Mouse (Mus musculus) pancreas, adult 10 weeks (tissue): Measurements from ENCODE around the gene Tmc6. TPM values are rescaled to one million over a fixed set of nuclear protein-coding genes. Genes with fewer than 3 reads are reported as not detected.

Experiments
- polyA plus RNA-seq: library from polyadenylated mRNA; stranded (reverse); fragments of 350-450 nt; fragmentation: Illumina TruSeq; extraction: RNeasy Lipid Tissue Mini Kit (QIAGEN cat#74804); gene quantifications from one replicate; pipeline ENCODE4 v1.2.3, GENCODE M21; 2015; ENCODE audit warnings: low read depth, low replicate concordance; ENCODE audit not compliant: insufficient read depth

The Tmc6 gene
- polyA plus RNA-seq: 24.3 TPM

GRCm38 (mm10) chr11:117781993-117782704 lies at the start of gene Tmc6, which contains the start of gene Tmc8:
Tmc6 (minus strand) TSS chr11:117782198.
Tmc8 (plus strand) TSS chr11:117782076.

GRCm38 (mm10) chr11:117825333-117826101 lies 43.5 kb upstream of the Tmc6 start, which contains the start of the genes Afmid and Tk1:
Afmid (plus strand) TSS chr11:117825924.
Tk1 (minus strand) TSS chr11:117826092.

GRCm38 (mm10) chr11:117809407-117810311 lies 27.7 kb upstream of the Tmc6 start, which contains the start of the genes Gm20708 and Syngr2:
Gm20708 (plus strand) TSS chr11:117809668.
Syngr2 (plus strand) TSS chr11:117809668.

GRCm38 (mm10) chr11:117797511-117798159 lies 15.6 kb upstream of the Tmc6 start, which contains the start of gene 6030468B19Rik:
6030468B19Rik (plus strand) TSS chr11:117797660.

Other genes with a start within 250 kb of the Tmc6 start
- gene Tnrc6c, start 127.9 kb downstream of the Tmc6 start, polyA plus RNA-seq: 6.8 TPM
- gene Tmc8, start 122 bp downstream of the Tmc6 start, polyA plus RNA-seq: 1.0 TPM
- gene 6030468B19Rik, start 15.5 kb upstream of the Tmc6 start, polyA plus RNA-seq: not detected
- gene Gm20708, start 27.5 kb upstream of the Tmc6 start, polyA plus RNA-seq: 2.9 TPM
- 46.4 TPM for gene Syngr2, start 27.5 kb upstream of the Tmc6 start, polyA plus RNA-seq
- 2.0 TPM for gene Afmid, start 43.7 kb upstream of the Tmc6 start, polyA plus RNA-seq
- gene Tk1, start 43.9 kb upstream of the Tmc6 start, polyA plus RNA-seq: not detected
- gene Birc5, start 67.1 kb upstream of the Tmc6 start, polyA plus RNA-seq: not detected
- not detected for gene Tmem235, start 78.6 kb upstream of the Tmc6 start, polyA plus RNA-seq
- 8.0 TPM for gene Tha1, start 91.3 kb upstream of the Tmc6 start, polyA plus RNA-seq
- 4.4 TPM for gene Socs3, start 187.8 kb upstream of the Tmc6 start, polyA plus RNA-seq
- gene Pgs1, start 204.1 kb upstream of the Tmc6 start, polyA plus RNA-seq: 8.8 TPM